Mouse (Mus musculus): ENCODE results near the gene Hspb6. TPM values are rescaled to one million over a fixed set of nuclear protein-coding genes. Genes with fewer than 3 reads are reported as not detected.

Hspb6 gene
- polyA plus RNA-seq, 1 experiment from 2014 or later, result 9.3 TPM

GRCm38 (mm10) chr7:30602583-30602982, 50.6 kb downstream of the Hspb6 start:
- no peaks in the 10 kb centered on the region for H3K9me3 ChIP-seq
- H3K9ac ChIP-seq (replicated peaks), result no peak overlapping the region
- H3K4me3 ChIP-seq, result no peak overlapping the region
- WGBS, result 73% methylated on average over 3 of the region's 3 CpGs
- no peaks in the 10 kb centered on the region for H3K36me3 ChIP-seq
- no peak for ATAC-seq (replicated peaks)
- no peak overlapping the region for H3K27ac ChIP-seq (replicated peaks)
- H3K4me2 ChIP-seq (replicated peaks), result no peak overlapping the region
- H3K27me3 ChIP-seq, result no peaks in the 10 kb centered on the region
- peaks cover 13% of the 10 kb centered on the region for H3K4me1 ChIP-seq

GRCm38 (mm10) chr7:30604424-30604823, 52.4 kb downstream of the Hspb6 start:
- no peak for ATAC-seq (replicated peaks)
- Histone ChIP-seq H3K4me2 (replicated peaks) (no peak overlapping the region), H3K9ac (replicated peaks) (no peak overlapping the region), H3K27ac (replicated peaks) (no peak overlapping the region), H3K36me3 (no peaks in the 10 kb centered on the region), H3K4me1 (peaks cover 13% of the 10 kb centered on the region), H3K27me3 (no peaks in the 10 kb centered on the region), H3K4me3 (no peak overlapping the region), H3K9me3 (no peaks in the 10 kb centered on the region)
- 64% methylated on average over 8 of the region's 8 CpGs for WGBS

- Histone ChIP-seq H3K4me3 (no peak overlapping the region), H3K27me3 (no peaks in the 10 kb centered on the region), H3K27ac (replicated peaks) (no peak overlapping the region), H3K36me3 (no peaks in the 10 kb centered on the region), H3K4me1 (peaks cover 8% of the 10 kb centered on the region), H3K9ac (replicated peaks) (no peak overlapping the region), H3K9me3 (no peaks in the 10 kb centered on the region), H3K4me2 (replicated peaks) (no peak overlapping the region)
- 86% methylated on average over 8 of the region's 8 CpGs for WGBS
- ATAC-seq (replicated peaks), result no peak
Measured at GRCm38 (mm10) chr7:30604944-30605343, 53.0 kb downstream of the Hspb6 start.

Small RNA genes within 50 kb of the gene (microRNA-seq; reads per million reads assigned to microRNA genes)
- gene Gm38670 (not detected), gene Mir3569 (not detected)

Other genes starting within 250 kb of the Hspb6 start
- gene Alkbh6, start 243.5 kb upstream of the Hspb6 start, polyA plus RNA-seq (2015; fragmentation: Nextera tagmentation; extraction: Ambion mirVana), result 99.6 and 102 TPM in 2 replicates
- 7.3 and 9.0 TPM in 2 replicates for gene Syne4, start 237.4 kb upstream of the Hspb6 start, polyA plus RNA-seq (2015; fragmentation: Nextera tagmentation; extraction: Ambion mirVana)
- gene E130208F15Rik, start 230.4 kb upstream of the Hspb6 start, polyA plus RNA-seq (2015; fragmentation: Nextera tagmentation; extraction: Ambion mirVana), result not detected in 2 replicates
- gene Sdhaf1, start 228.3 kb upstream of the Hspb6 start, polyA plus RNA-seq (2015; fragmentation: Nextera tagmentation; extraction: Ambion mirVana), result 22.1 and 22.5 TPM in 2 replicates
- gene Lrfn3, start 189.4 kb upstream of the Hspb6 start, polyA plus RNA-seq (2015; fragmentation: Nextera tagmentation; extraction: Ambion mirVana), result 11.2 and 12.3 TPM in 2 replicates
- 22.5 and 24.3 TPM in 2 replicates for gene Tyrobp, start 138.4 kb upstream of the Hspb6 start, polyA plus RNA-seq (2015; fragmentation: Nextera tagmentation; extraction: Ambion mirVana)
- gene Hcst, start 132.3 kb upstream of the Hspb6 start, polyA plus RNA-seq (2015; fragmentation: Nextera tagmentation; extraction: Ambion mirVana), result not detected in 2 replicates
- gene Nfkbid, start 130.4 kb upstream of the Hspb6 start, polyA plus RNA-seq (2015; fragmentation: Nextera tagmentation; extraction: Ambion mirVana), result 1.9 TPM in 2 replicates
- 544 and 608 TPM in 2 replicates for gene Aplp1, start 106.6 kb upstream of the Hspb6 start, polyA plus RNA-seq (2015; fragmentation: Nextera tagmentation; extraction: Ambion mirVana)
- 0.20 and 0.47 TPM in 2 replicates for gene Kirrel2, start 94.5 kb upstream of the Hspb6 start, polyA plus RNA-seq (2015; fragmentation: Nextera tagmentation; extraction: Ambion mirVana)
- gene Nphs1, start 93.9 kb upstream of the Hspb6 start, polyA plus RNA-seq (2015; fragmentation: Nextera tagmentation; extraction: Ambion mirVana), result 0.23 TPM in 1 of 2 replicates, not detected in the other
- not detected in 2 replicates for gene Prodh2, start 58.6 kb upstream of the Hspb6 start, polyA plus RNA-seq (2015; fragmentation: Nextera tagmentation; extraction: Ambion mirVana)
- gene Arhgap33, start 17.1 kb upstream of the Hspb6 start, polyA plus RNA-seq (2015; fragmentation: Nextera tagmentation; extraction: Ambion mirVana), result 115 and 121 TPM in 2 replicates
- 12.3 and 13.9 TPM in 2 replicates for gene Proser3, start 121 bp downstream of the Hspb6 start, polyA plus RNA-seq (2015; fragmentation: Nextera tagmentation; extraction: Ambion mirVana)
- gene Lin37, start 7.7 kb downstream of the Hspb6 start, polyA plus RNA-seq (2015; fragmentation: Nextera tagmentation; extraction: Ambion mirVana), result 58.9 and 63.3 TPM in 2 replicates
- gene U2af1l4, start 11.1 kb downstream of the Hspb6 start, polyA plus RNA-seq (2015; fragmentation: Nextera tagmentation; extraction: Ambion mirVana), result 118 and 122 TPM in 2 replicates
- 21.7 and 22.7 TPM in 2 replicates for gene Gm49396, start 11.2 kb downstream of the Hspb6 start, polyA plus RNA-seq (2015; fragmentation: Nextera tagmentation; extraction: Ambion mirVana)
- gene Psenen, start 11.4 kb downstream of the Hspb6 start, polyA plus RNA-seq (2015; fragmentation: Nextera tagmentation; extraction: Ambion mirVana), result 131 and 138 TPM in 2 replicates
- 6.3 and 6.6 TPM in 2 replicates for gene Igflr1, start 13.2 kb downstream of the Hspb6 start, polyA plus RNA-seq (2015; fragmentation: Nextera tagmentation; extraction: Ambion mirVana)
- 10.4 and 12.0 TPM in 2 replicates for gene Kmt2b, start 36.5 kb downstream of the Hspb6 start, polyA plus RNA-seq (2015; fragmentation: Nextera tagmentation; extraction: Ambion mirVana)
- gene Zbtb32, start 46.7 kb downstream of the Hspb6 start, polyA plus RNA-seq (2015; fragmentation: Nextera tagmentation; extraction: Ambion mirVana), result 0.33 and 0.50 TPM in 2 replicates
- gene Upk1a, start 60.7 kb downstream of the Hspb6 start, polyA plus RNA-seq (2015; fragmentation: Nextera tagmentation; extraction: Ambion mirVana), result 0.11 and 0.47 TPM in 2 replicates
- 899 and 915 TPM in 2 replicates for gene Cox6b1, start 74.0 kb downstream of the Hspb6 start, polyA plus RNA-seq (2015; fragmentation: Nextera tagmentation; extraction: Ambion mirVana)
- gene Etv2, start 83.7 kb downstream of the Hspb6 start, polyA plus RNA-seq (2015; fragmentation: Nextera tagmentation; extraction: Ambion mirVana), result not detected in 2 replicates
- gene Rbm42, start 98.1 kb downstream of the Hspb6 start, polyA plus RNA-seq (2015; fragmentation: Nextera tagmentation; extraction: Ambion mirVana), result 167 and 169 TPM in 2 replicates
- 36.2 and 38.3 TPM in 2 replicates for gene Haus5, start 112.8 kb downstream of the Hspb6 start, polyA plus RNA-seq (2015; fragmentation: Nextera tagmentation; extraction: Ambion mirVana)
- gene Pmis2, start 119.4 kb downstream of the Hspb6 start, polyA plus RNA-seq (2015; fragmentation: Nextera tagmentation; extraction: Ambion mirVana), result not detected in 2 replicates
- gene 2200002J24Rik, start 146.7 kb downstream of the Hspb6 start, polyA plus RNA-seq (2015; fragmentation: Nextera tagmentation; extraction: Ambion mirVana), result not detected in 2 replicates
- 1.1 and 1.9 TPM in 2 replicates for gene Atp4a, start 160.0 kb downstream of the Hspb6 start, polyA plus RNA-seq (2015; fragmentation: Nextera tagmentation; extraction: Ambion mirVana)
- gene Tmem147, start 177.4 kb downstream of the Hspb6 start, polyA plus RNA-seq (2015; fragmentation: Nextera tagmentation; extraction: Ambion mirVana), result 197 and 199 TPM in 2 replicates
- 1.1 TPM in 2 replicates for gene Gapdhs, start 191.5 kb downstream of the Hspb6 start, polyA plus RNA-seq (2015; fragmentation: Nextera tagmentation; extraction: Ambion mirVana)
- 1.6 and 2.0 TPM in 2 replicates for gene Sbsn, start 199.3 kb downstream of the Hspb6 start, polyA plus RNA-seq (2015; fragmentation: Nextera tagmentation; extraction: Ambion mirVana)
- 0.26 and 0.74 TPM in 2 replicates for gene Dmkn, start 211.6 kb downstream of the Hspb6 start, polyA plus RNA-seq (2015; fragmentation: Nextera tagmentation; extraction: Ambion mirVana)
- gene Krtdap, start 235.7 kb downstream of the Hspb6 start, polyA plus RNA-seq (2015; fragmentation: Nextera tagmentation; extraction: Ambion mirVana), result 1.3 TPM in 1 of 2 replicates, not detected in the other